Mouse (Mus musculus) G1E (cell line): Measurements from ENCODE around the gene Zranb3.

Source experiments
- CTCF ChIP-seq: IDR thresholded peaks from 2 replicates; pipeline ENCODE4 v1.5.1; 2012; ENCODE audit warnings: low read depth, low read length, inconsistent platforms, mixed read lengths
- GATA1 ChIP-seq: IDR thresholded peaks from 2 replicates; pipeline ENCODE4 v1.6.1; 2012; ENCODE audit warnings: borderline replicate concordance, low read length, inconsistent platforms, mixed read lengths

GRCm38 (mm10) chr1:127948748-127949147 is 154.1 kb downstream of the Zranb3 start:
- no peak for TF ChIP-seq CTCF
- TF ChIP-seq GATA1, result no peak
